Mouse (Mus musculus): Measurements from ENCODE around the gene 2610507B11Rik. TPM values are rescaled to one million over a fixed set of nuclear protein-coding genes. Genes with fewer than 3 reads are reported as not detected.

The 2610507B11Rik gene
- total and polyA plus RNA-seq, 3 experiments = 75.8 to 80.5 (median 77.6) TPM

DNA sequence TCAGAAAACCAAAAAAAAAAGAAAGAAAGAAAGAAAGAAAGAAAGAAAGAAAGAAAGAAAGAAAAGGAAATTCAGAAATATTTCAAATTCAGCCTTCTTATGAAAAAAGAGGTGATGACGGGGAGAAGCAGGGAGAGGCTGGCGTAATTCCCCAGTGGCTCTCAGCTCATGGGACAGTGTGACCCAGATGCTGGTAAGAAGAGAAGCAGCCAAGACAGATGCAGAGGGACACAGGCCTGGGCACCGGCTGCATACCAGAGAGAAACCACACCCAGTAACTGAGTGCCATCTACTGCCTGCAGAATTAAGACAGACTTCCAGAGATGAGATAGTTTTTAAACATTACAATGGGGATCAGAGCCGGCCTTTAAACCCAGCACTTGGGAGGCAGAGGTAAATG is 38.0 kb upstream of the 2610507B11Rik start:
- DNase-seq (ENCODE audit: low read depth, low spot score) = no peak
- H3K4me3 ChIP-seq (ENCODE audit: control insufficient read depth in 1 of 2, insufficient read depth in 1 of 2, low read depth in 2 of 2, low read length in 2 of 2) = no peak overlapping the region
- H3K4me1 ChIP-seq (ENCODE audit: control insufficient read depth in 1 of 2, insufficient read depth in 2 of 2, low read length in 2 of 2) = no peaks in the 10 kb centered on the region
- H3K9ac ChIP-seq (ENCODE audit: control insufficient read depth, low read depth, low read length, poor library complexity, severe bottlenecking) = no peak overlapping the region
- peaks cover 0 to 56% of the 10 kb centered on the region in 2 experiments; a peak in 2 of 4 replicates for H3K36me3 ChIP-seq (ENCODE audit: control insufficient read depth in 1 of 2, insufficient read depth in 2 of 2, low read length in 2 of 2)
- no peaks in the 10 kb centered on the region for H3K27me3 ChIP-seq (ENCODE audit: control insufficient read depth in 1 of 2, insufficient read depth in 2 of 2, low read length in 2 of 2)
- no peaks in the 10 kb centered on the region for H3K9me3 ChIP-seq (replicated peaks; ENCODE audit: insufficient read depth, low read length)
- TF ChIP-seq NELFE (IDR thresholded peaks at IDR 0.05; ENCODE audit: low read depth, low read length) = no peak
- no peak for TF ChIP-seq ETS1 (IDR thresholded peaks at IDR 0.05; ENCODE audit: low read depth, low read length)
- no peak for TF ChIP-seq USF1 (IDR thresholded peaks at IDR 0.05; ENCODE audit: low read depth, low read length)
- TF ChIP-seq SMC3 (IDR thresholded peaks at IDR 0.05; ENCODE audit: low read depth, low read length) = no peak
- no peak for TF ChIP-seq POLR2AphosphoS2 (IDR thresholded peaks at IDR 0.05; ENCODE audit: low read length)
- no peak for TF ChIP-seq MYC (IDR thresholded peaks at IDR 0.05; ENCODE audit: low read depth, low read length)
- no peak for TF ChIP-seq RCOR1 (IDR thresholded peaks at IDR 0.05; ENCODE audit: low read depth, low read length)
- TF ChIP-seq MAFK (IDR thresholded peaks at IDR 0.05; ENCODE audit: borderline replicate concordance, low read depth, low read length) = no peak
- no peak for TF ChIP-seq E2F4 (IDR thresholded peaks at IDR 0.05; ENCODE audit: borderline replicate concordance, low read depth, low read length)
- no peak for TF ChIP-seq GATA1 (IDR thresholded peaks at IDR 0.05; ENCODE audit: low read depth, low read length)
- TF ChIP-seq KAT2A (conservative IDR thresholded peaks at IDR 0.05; ENCODE audit: low read depth, low read length) = no peak
- no peak for TF ChIP-seq ZNF384 (IDR thresholded peaks at IDR 0.05; ENCODE audit: low read depth, low read length)
- no peak for TF ChIP-seq GABPA (IDR thresholded peaks at IDR 0.05; ENCODE audit: low read depth, low read length)
- no peak for TF ChIP-seq BHLHE40 (IDR thresholded peaks at IDR 0.05; ENCODE audit: borderline replicate concordance, low read depth, low read length)
- TF ChIP-seq MEF2A (IDR thresholded peaks at IDR 0.05; ENCODE audit: extremely low read depth, insufficient replicate concordance, low read depth, low read length, poor library complexity, severe bottlenecking) = no peak
- no peak for TF ChIP-seq NRF1 (IDR thresholded peaks at IDR 0.05; ENCODE audit: insufficient read depth, low read depth, low read length, poor library complexity, severe bottlenecking)
- TF ChIP-seq HCFC1 (IDR thresholded peaks at IDR 0.05; ENCODE audit: low read depth, low read length) = no peak
- TF ChIP-seq JUND (IDR thresholded peaks at IDR 0.05; ENCODE audit: low read depth, low read length) = no peak
- no peak overlapping the region for H3K27ac ChIP-seq (ENCODE audit: control insufficient read depth, low read depth, low read length)
- H3K79me2 ChIP-seq (ENCODE audit: control insufficient read depth, insufficient read depth, low read length, poor library complexity) = no peaks in the 10 kb centered on the region

DNA sequence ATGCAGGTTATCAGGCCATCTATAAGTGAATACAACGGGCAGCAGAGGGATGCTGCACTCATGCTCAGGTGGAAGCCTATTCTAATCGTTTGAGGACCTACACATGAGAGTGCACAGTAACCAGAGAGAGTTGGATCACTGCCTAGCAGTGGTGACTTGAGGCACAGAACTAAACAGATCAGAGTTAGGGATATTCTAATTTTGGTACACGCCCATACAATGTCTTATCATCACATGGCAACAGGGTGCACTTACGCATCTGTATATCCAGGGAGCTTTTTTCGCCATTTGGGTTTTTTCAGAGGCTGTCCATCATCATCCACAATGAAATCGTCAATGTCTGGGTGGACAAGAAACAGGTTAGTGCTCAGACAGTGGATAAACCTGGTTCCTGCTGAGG is 30.0 kb upstream of the 2610507B11Rik start:
- no peak overlapping the region for H3K9ac ChIP-seq (ENCODE audit: control insufficient read depth, low read depth, low read length, poor library complexity, severe bottlenecking)
- H3K79me2 ChIP-seq (ENCODE audit: control insufficient read depth, insufficient read depth, low read length, poor library complexity) = peaks cover 9% of the 10 kb centered on the region
- no peak overlapping the region for H3K27ac ChIP-seq (ENCODE audit: control insufficient read depth, low read depth, low read length)
- H3K4me1 ChIP-seq (ENCODE audit: control insufficient read depth in 1 of 2, insufficient read depth in 2 of 2, low read length in 2 of 2) = no peaks in the 10 kb centered on the region
- no peaks in the 10 kb centered on the region for H3K27me3 ChIP-seq (ENCODE audit: control insufficient read depth in 1 of 2, insufficient read depth in 2 of 2, low read length in 2 of 2)
- H3K9me3 ChIP-seq (replicated peaks; ENCODE audit: insufficient read depth, low read length) = no peaks in the 10 kb centered on the region
- no peak overlapping the region for H3K4me3 ChIP-seq (ENCODE audit: control insufficient read depth in 1 of 2, insufficient read depth in 1 of 2, low read depth in 2 of 2, low read length in 2 of 2)
- TF ChIP-seq SMC3 (IDR thresholded peaks at IDR 0.05; ENCODE audit: low read depth, low read length) (no peak), MAX (IDR thresholded peaks at IDR 0.05; ENCODE audit: low read length) (no peak), SIN3A (IDR thresholded peaks at IDR 0.05; ENCODE audit: low read length) (0 out of 2 replicates have a peak, but pooled peaks have one; percentile 2), ZKSCAN1 (IDR thresholded peaks at IDR 0.05; ENCODE audit: low read depth, low read length) (no peak), HCFC1 (IDR thresholded peaks at IDR 0.05; ENCODE audit: low read depth, low read length) (no peak), ZMIZ1 (IDR thresholded peaks at IDR 0.05; ENCODE audit: low read depth, low read length) (no peak), MAZ (IDR thresholded peaks at IDR 0.05; ENCODE audit: low read depth, low read length) (no peak)
- peak; percentile 42 for DNase-seq (ENCODE audit: low read depth, low spot score)
- H3K36me3 ChIP-seq (ENCODE audit: control insufficient read depth in 1 of 2, insufficient read depth in 2 of 2, low read length in 2 of 2) = peaks cover 0 to 58% of the 10 kb centered on the region in 2 experiments; a peak in 2 of 4 replicates

Data from MEL (cell line).